Mouse (Mus musculus) hindbrain, embryonic 15.5 days (tissue): ENCODE results near the gene Hba-x. TPM values are rescaled to one million over a fixed set of nuclear protein-coding genes. Genes with fewer than 3 reads are reported as not detected.

ENCODE experiments used
- ATAC-seq: fragments of 200-750 bp; cut with Nextera tagmentation; 2 replicates; pipeline ENCODE4 v1.8.0; 2017; ENCODE audit warnings: low read depth, moderate number of reproducible peaks, moderate TSS enrichment; ENCODE audit not compliant: low FRiP score
- H3K27ac ChIP-seq: fragments of 300-500 bp; sonication (generic); replicated peaks from 2 replicates; pipeline ENCODE4 v1.5.1; 2015; ENCODE audit warnings: mild to moderate bottlenecking, inconsistent platforms
- H3K27me3 ChIP-seq: fragments of 300-500 bp; sonication (generic); 2 replicates; pipeline ENCODE4 v1.6.1; 2015; ENCODE audit warnings: control low read depth, inconsistent platforms
- H3K36me3 ChIP-seq: fragments of 300-500 bp; sonication (generic); 2 replicates; pipeline ENCODE4 v1.6.1; 2015; ENCODE audit warnings: control low read depth, inconsistent platforms
- H3K4me1 ChIP-seq: fragments of 300-500 bp; sonication (generic); replicated peaks from 2 replicates; pipeline ENCODE4 v1.6.1; 2015; ENCODE audit warnings: control low read depth, inconsistent platforms
- H3K4me2 ChIP-seq: fragments of 300-500 bp; sonication (generic); 2 replicates; pipeline ENCODE4 v1.6.1; 2015; ENCODE audit warnings: moderate library complexity, mild to moderate bottlenecking, inconsistent platforms
- H3K4me3 ChIP-seq: fragments of 300-500 bp; sonication (generic); 2 replicates; pipeline ENCODE4 v1.5.1; 2015; ENCODE audit warnings: mild to moderate bottlenecking, inconsistent platforms
- H3K9ac ChIP-seq: fragments of 300-500 bp; sonication (generic); 2 replicates; pipeline ENCODE4 v1.6.1; 2015; ENCODE audit warnings: inconsistent platforms
- H3K9me3 ChIP-seq: fragments of 300-500 bp; sonication (generic); 2 replicates; pipeline ENCODE4 v1.6.1; 2016; ENCODE audit warnings: control low read depth, inconsistent platforms
- WGBS: fragments of 180-500 bp; shearing (Covaris S2); methylation state at CpG from one replicate; pipeline ENCODE4 v1.1.7; 2015; 5-methylcytosine and 5-hydroxymethylcytosine counted together
- polyA plus RNA-seq: library from polyadenylated mRNA; unstranded; fragments of >200 nt; fragmentation: Nextera tagmentation; extraction: Ambion mirVana; gene quantifications from 2 replicates; pipeline ENCODE4 v1.2.1, GENCODE M21; 2015

Gene Hba-x
- polyA plus RNA-seq = 31.5 and 46.1 TPM in 2 replicates

DNA sequence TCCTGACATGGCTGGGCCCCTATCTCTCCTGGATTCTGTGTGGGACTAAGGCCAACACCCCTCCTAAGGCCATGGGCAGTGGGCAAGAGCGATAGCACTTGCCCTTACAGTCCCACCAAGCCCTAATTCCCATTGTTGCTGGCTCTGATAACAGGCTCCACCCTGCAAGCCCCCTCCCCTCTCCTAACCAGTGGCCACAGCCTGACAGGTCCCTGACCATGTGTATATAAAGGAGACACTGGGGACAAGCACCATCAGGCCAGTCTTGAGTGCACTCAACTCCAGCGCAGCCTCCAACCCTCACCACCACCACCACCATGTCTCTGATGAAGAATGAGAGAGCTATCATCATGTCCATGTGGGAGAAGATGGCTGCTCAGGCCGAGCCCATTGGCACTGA, at the start of gene Hba-x:
Gene Hba-x (plus strand): TSS at position 54 of the 400 bp plus-strand sequence.
- 79% methylated on average over 3 of the region's 3 CpGs for WGBS
- H3K4me1 ChIP-seq = no peaks in the 10 kb centered on the region
- no peak for ATAC-seq
- H3K4me2 ChIP-seq = no peak within 1 kb of the TSS
- no peaks in the 10 kb centered on the region for H3K27me3 ChIP-seq
- no peak within 1 kb of the TSS for H3K9ac ChIP-seq
- no peaks in the 10 kb centered on the region for H3K9me3 ChIP-seq
- no peaks in the 10 kb centered on the region for H3K36me3 ChIP-seq
- no peak within 1 kb of the TSS for H3K27ac ChIP-seq
- no peak within 1 kb of the TSS for H3K4me3 ChIP-seq

DNA sequence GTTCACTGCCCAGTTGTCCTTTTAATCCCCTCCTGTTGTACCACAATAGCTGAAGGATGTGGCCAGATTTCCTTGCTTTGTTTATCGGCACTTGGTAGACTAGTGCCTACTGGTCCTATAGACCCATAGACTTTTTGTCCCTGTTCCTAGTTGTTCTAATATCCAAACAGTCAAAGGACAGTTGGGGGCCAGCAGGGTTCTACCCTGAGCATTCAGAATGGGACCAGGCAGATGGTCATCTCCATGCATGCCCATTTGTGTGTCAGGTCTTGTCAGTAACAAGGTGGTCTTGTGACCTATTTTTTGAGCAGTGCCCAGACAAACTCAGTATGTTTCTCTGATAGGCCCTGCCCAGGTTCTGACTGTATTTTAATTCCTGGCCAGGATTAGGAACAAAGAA, 49.2 kb upstream of the Hba-x start:
- peak overlapping the region; percentile 83 for H3K4me2 ChIP-seq
- 32% methylated on average over 1 of the region's 1 CpGs for WGBS
- H3K36me3 ChIP-seq = peaks cover 16% of the 10 kb centered on the region
- H3K9me3 ChIP-seq = no peaks in the 10 kb centered on the region
- ATAC-seq = no peak
- peak overlapping the region; percentile 82 for H3K9ac ChIP-seq
- peaks cover 19% of the 10 kb centered on the region; the same call in 1 of the 2 replicates for H3K27me3 ChIP-seq
- H3K4me3 ChIP-seq = peak overlapping the region; percentile 67
- H3K4me1 ChIP-seq = peaks cover 52% of the 10 kb centered on the region
- H3K27ac ChIP-seq = peak overlapping the region; percentile 84

DNA sequence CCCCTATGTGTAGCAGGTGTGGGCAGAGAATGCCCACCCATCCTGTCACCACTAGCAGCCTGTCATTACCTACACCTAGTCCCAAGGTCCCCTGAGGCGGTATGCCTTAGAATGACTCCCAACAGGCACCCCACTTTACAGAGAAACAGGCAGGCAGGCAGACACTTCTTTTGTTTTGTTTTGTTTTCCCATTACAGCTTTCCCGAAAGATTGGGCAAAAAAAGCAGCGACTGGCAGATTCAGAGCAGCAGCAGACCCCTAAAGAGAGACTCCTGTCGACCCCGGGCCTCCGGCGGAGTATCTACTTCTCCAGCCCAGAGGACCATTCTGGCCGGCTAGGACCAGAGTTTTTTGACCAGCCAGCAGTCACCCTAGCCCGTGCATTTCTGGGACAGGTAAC, 48.6 kb upstream of the Hba-x start:
- Histone ChIP-seq H3K9me3 (no peaks in the 10 kb centered on the region), H3K4me1 (peaks cover 46% of the 10 kb centered on the region), H3K27ac (peak overlapping the region; percentile 84; the same call in 1 of the 2 replicates), H3K9ac (0 out of 2 replicates have a peak overlapping the region, but pooled peaks have one; percentile 82), H3K4me2 (peak overlapping the region; percentile 83), H3K36me3 (peaks cover 20% of the 10 kb centered on the region), H3K4me3 (peak overlapping the region; percentile 67; the same call in 1 of the 2 replicates), H3K27me3 (peaks cover 19% of the 10 kb centered on the region; the same call in 1 of the 2 replicates)
- WGBS = 86% methylated on average over 9 of the region's 9 CpGs
- no peak for ATAC-seq

DNA sequence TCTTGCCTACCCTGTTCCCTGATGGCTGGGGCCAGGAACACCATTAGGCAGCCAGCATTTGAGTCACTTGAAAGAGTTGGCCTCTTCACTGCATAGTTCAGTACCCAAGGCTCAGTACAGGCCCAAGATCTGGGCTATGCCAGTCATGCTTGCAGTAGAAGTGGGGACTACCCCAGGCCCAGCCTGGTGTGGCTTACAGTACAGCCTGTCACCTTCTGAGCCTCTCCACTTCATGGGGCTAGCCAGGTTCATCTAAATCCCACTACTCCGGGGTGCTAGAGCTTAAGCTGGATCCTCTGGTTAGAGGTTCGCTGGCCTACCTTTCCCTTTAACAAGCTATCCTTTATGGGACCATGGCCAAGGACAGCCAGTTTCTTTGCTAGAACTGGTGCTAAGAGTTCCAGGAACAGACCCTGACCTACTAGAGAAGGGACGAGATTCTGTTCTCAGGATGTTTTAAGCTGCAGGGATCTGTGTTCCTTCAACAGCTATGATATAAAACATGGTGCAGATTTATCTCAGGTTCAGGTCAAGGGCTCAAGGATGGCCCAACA, 47.8 kb upstream of the Hba-x start:
- peaks cover 41% of the 10 kb centered on the region for H3K4me1 ChIP-seq
- H3K36me3 ChIP-seq = peaks cover 22% of the 10 kb centered on the region
- H3K9ac ChIP-seq = no peak overlapping the region
- ATAC-seq = no peak
- H3K27me3 ChIP-seq = peaks cover 11% of the 10 kb centered on the region; the same call in 1 of the 2 replicates
- H3K27ac ChIP-seq = no peak overlapping the region
- no peak overlapping the region for H3K4me3 ChIP-seq
- no peak overlapping the region for H3K4me2 ChIP-seq
- WGBS = 94% methylated on average over 3 of the region's 3 CpGs
- H3K9me3 ChIP-seq = no peaks in the 10 kb centered on the region

DNA sequence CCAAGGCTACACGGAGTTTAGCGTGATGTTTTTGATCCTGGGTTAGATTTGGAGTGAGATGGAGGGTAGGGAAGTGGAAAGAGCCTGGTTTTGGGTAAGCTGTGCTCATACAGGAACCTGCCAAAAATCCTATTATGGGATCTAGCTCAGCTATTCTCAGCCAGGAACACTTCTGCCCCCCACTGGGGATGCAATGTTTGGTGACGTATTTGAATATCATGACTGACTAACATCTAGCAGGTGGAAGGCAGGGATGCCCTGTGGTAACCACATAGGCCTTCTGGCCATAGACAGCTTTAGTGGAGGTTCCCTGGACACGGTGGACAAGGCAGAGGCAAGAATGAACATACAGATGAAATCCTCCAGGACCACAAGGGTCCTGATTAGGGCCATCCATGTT, 46.0 kb upstream of the Hba-x start:
- H3K4me3 ChIP-seq = no peak overlapping the region
- H3K27ac ChIP-seq = no peak overlapping the region
- no peaks in the 10 kb centered on the region for H3K9me3 ChIP-seq
- no peak overlapping the region for H3K9ac ChIP-seq
- H3K4me1 ChIP-seq = peaks cover 46% of the 10 kb centered on the region
- H3K27me3 ChIP-seq = no peaks in the 10 kb centered on the region
- H3K4me2 ChIP-seq = no peak overlapping the region
- peaks cover 24% of the 10 kb centered on the region for H3K36me3 ChIP-seq
- no peak for ATAC-seq
- WGBS = 81% methylated on average over 4 of the region's 4 CpGs

DNA sequence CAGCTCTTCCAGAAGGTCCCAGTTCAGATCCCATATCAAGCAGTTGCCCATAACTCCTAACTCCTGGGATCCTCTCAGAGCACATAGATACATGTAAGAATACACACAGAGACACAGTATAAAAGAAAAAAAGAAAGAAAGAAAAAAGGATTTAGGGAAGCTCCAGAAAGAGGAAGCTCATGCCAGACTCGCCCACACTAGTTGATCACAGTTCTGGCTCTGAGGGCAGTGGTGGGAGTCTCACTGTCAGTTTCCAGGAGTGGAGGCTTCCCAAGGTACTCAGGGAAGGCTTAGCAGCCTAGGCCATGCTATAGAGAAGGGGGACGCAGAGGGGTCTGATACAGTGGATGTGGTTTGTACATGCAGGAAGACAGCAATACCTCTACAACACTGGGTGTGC, 45.1 kb upstream of the Hba-x start:
- peaks cover 46% of the 10 kb centered on the region for H3K4me1 ChIP-seq
- ATAC-seq = no peak
- H3K4me3 ChIP-seq = no peak overlapping the region
- peaks cover 24% of the 10 kb centered on the region for H3K36me3 ChIP-seq
- H3K9ac ChIP-seq = no peak overlapping the region
- H3K4me2 ChIP-seq = no peak overlapping the region
- WGBS = 94% methylated on average over 2 of the region's 2 CpGs
- H3K27me3 ChIP-seq = no peaks in the 10 kb centered on the region
- no peak overlapping the region for H3K27ac ChIP-seq
- no peaks in the 10 kb centered on the region for H3K9me3 ChIP-seq

DNA sequence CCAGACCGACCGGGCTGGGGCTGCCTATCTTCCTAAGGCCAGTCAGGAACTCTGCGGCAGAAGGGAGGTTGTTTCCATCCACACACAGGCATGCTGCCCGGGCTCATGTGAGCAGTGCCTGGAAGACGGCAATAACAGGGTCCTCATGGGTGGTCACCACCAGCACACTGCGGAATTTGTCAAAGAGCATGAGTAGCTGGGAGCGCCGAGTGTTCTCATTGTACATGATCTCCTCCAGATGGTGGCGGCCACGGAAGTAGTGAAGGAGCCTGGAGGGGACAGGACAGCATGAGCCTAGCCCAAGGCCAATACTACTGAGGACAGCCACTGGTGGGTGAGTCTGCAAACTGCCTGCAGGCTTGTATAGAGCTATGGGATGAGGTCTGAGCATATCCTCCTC, 43.4 kb upstream of the Hba-x start:
- Histone ChIP-seq H3K36me3 (peaks cover 24% of the 10 kb centered on the region), H3K4me2 (no peak overlapping the region), H3K27ac (no peak overlapping the region), H3K9ac (no peak overlapping the region), H3K4me1 (peaks cover 46% of the 10 kb centered on the region), H3K9me3 (no peaks in the 10 kb centered on the region), H3K4me3 (no peak overlapping the region), H3K27me3 (no peaks in the 10 kb centered on the region)
- WGBS = 74% methylated on average over 10 of the region's 10 CpGs
- ATAC-seq = peak; percentile 16; the same call in 1 of the 2 replicates

DNA sequence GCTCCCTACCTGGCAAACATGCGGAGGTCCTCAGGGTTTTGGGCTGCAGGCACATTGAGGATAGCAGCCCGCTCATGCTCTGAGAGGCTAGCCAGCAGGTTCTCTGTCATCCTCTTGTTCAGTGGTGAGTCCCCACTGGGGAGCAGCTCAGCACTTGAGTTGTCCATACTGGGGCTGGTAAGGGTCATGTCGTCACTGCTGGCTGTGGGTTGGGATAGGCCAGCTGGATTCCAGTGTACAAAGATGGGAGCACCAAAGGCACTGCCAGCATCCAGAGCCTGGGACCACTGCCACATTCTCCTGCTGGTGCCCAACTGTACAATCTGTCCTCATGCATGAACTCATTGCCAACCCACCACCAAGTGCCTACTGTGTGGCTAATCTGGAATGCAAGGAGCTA, 42.3 kb upstream of the Hba-x start:
- peaks cover 21% of the 10 kb centered on the region for H3K36me3 ChIP-seq
- no peak overlapping the region for H3K27ac ChIP-seq
- H3K9me3 ChIP-seq = no peaks in the 10 kb centered on the region
- peaks cover 48% of the 10 kb centered on the region for H3K4me1 ChIP-seq
- WGBS = 82% methylated on average over 3 of the region's 3 CpGs
- 0 out of 2 replicates have a peak, but pooled peaks have one; percentile 10 for ATAC-seq
- no peaks in the 10 kb centered on the region for H3K27me3 ChIP-seq
- H3K9ac ChIP-seq = no peak overlapping the region
- H3K4me3 ChIP-seq = no peak overlapping the region
- H3K4me2 ChIP-seq = no peak overlapping the region

DNA sequence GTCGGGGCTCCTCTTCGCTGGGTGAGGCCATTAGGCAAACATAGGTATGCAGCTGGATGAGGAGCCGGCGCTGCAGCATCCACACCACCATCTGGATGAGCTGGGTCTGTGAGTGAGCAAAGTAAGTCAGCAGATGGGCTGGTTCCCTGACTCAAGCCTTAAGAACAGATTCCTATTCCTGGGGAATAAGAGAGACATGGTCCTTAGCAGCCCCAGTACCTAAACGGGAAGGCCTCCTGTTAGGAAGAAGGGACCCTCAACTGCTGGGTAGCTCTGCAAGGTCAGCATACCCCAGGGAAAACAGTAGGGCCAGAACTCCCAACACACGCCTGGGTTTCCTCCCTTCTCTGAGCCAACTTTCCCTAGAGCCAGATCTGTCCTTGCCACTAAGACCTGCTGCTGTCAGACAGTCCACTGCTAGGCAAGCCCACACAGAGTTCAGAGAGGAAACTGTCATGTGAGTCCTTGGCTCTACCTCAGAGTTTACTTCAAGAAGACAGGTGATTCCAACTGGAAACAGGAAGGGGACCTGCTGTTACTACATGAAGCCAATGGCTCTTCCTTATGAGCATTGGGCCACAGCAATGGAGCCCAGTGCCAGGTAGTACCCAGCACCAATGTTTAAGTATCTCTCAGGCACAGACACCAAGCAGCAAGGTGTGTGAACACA, 41.2 kb upstream of the Hba-x start:
- H3K9ac ChIP-seq = no peak overlapping the region
- ATAC-seq = no peak
- peaks cover 48% of the 10 kb centered on the region for H3K4me1 ChIP-seq
- no peaks in the 10 kb centered on the region for H3K9me3 ChIP-seq
- no peaks in the 10 kb centered on the region for H3K27me3 ChIP-seq
- H3K27ac ChIP-seq = peak overlapping the region; percentile 78
- H3K4me3 ChIP-seq = no peak overlapping the region
- peaks cover 17% of the 10 kb centered on the region for H3K36me3 ChIP-seq
- 84% methylated on average over 6 of the region's 6 CpGs for WGBS
- no peak overlapping the region for H3K4me2 ChIP-seq

DNA sequence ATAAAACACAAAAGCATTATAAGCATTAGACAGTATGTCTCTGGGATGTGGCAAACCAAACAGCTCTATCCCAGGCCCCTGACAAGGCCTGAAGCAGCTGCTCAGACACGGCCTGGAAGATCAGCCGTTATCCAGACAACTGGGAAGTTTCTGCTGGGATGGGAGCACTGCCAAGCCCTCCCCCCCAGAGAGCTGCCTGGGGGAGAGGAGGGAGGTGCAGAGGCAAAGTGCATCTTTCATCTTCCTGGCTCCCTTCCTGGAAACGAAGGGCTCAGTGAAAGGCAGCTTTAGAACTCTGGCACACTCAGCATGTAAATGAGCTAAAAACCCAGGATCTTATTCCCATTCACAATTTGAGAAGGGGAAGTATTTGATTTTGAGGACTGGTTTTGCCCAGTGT, 40.6 kb upstream of the Hba-x start:
- peaks cover 15% of the 10 kb centered on the region for H3K36me3 ChIP-seq
- WGBS = 24% methylated on average over 3 of the region's 3 CpGs
- peak; percentile 57; the same call in 1 of the 2 replicates for ATAC-seq

DNA sequence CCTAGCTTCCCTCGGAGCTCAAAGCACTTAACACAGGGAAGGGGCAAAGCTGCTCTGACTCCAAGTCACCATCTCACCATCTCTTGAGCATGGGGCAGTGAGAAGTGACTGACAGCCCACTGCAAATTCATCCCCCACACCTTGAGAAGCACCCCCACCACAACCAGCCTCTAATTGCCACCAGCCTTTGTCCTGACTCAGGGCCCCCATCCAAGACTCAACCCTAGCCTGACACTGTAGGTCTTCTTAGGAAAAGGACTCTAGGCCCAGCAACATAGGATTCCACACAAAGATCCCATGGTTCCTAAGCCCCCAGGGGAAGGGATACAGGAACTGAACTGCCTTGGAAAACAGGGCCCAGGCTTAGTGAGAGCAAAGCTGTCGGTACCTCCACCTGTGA, 40.1 kb upstream of the Hba-x start:
- H3K9ac ChIP-seq = no peak overlapping the region
- H3K27me3 ChIP-seq = no peaks in the 10 kb centered on the region
- no peaks in the 10 kb centered on the region for H3K9me3 ChIP-seq
- H3K4me3 ChIP-seq = no peak overlapping the region
- H3K27ac ChIP-seq = peak overlapping the region; percentile 78
- H3K4me2 ChIP-seq = no peak overlapping the region
- 45% methylated on average over 2 of the region's 2 CpGs for WGBS
- 0 out of 2 replicates have a peak, but pooled peaks have one; percentile 9 for ATAC-seq
- peaks cover 48% of the 10 kb centered on the region for H3K4me1 ChIP-seq
- H3K36me3 ChIP-seq = peaks cover 19% of the 10 kb centered on the region

More for the DNA sequence above, 40.6 kb upstream of the Hba-x start:
- H3K27ac ChIP-seq = peak overlapping the region; percentile 78
- peaks cover 48% of the 10 kb centered on the region for H3K4me1 ChIP-seq
- H3K4me2 ChIP-seq = no peak overlapping the region
- no peak overlapping the region for H3K9ac ChIP-seq
- no peak overlapping the region for H3K4me3 ChIP-seq
- no peaks in the 10 kb centered on the region for H3K27me3 ChIP-seq
- H3K9me3 ChIP-seq = no peaks in the 10 kb centered on the region

DNA sequence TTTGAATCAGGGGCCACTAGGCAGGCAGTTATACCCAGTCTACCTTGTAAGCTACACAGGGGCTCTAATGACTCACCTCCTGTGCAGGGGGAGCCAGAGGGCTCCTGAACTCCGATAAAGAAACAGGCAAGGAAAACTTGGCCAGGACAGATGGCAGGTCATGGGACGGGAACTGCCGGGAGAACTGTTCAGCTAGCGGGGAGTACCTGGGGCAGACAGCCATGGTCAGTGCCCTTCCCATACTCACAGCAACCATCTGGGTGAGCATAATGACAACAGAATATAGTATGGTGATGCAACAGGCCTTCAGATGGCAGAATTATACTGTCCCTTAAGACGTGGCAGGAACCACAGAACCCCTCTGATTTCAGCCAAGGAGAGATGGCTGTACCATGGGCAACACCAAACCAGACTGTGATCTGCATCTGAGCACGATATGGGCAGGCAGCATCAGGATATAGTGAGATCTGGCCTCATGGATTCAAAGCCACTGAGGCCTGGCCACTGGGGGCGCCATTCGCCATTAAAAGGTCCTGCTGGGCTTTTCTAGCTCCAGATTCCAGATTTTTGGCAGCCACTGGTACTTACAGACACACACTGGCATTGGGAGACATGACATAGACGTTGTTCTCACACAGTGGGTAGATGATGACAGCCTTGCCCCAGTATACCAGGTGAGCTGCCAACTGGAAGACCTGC, 39.3 kb upstream of the Hba-x start:
- no peak overlapping the region for H3K4me2 ChIP-seq
- WGBS = 53% methylated on average over 9 of the region's 9 CpGs
- H3K27me3 ChIP-seq = no peaks in the 10 kb centered on the region
- H3K36me3 ChIP-seq = peaks cover 16% of the 10 kb centered on the region
- no peaks in the 10 kb centered on the region for H3K9me3 ChIP-seq
- no peak for ATAC-seq
- peaks cover 48% of the 10 kb centered on the region for H3K4me1 ChIP-seq
- H3K4me3 ChIP-seq = no peak overlapping the region
- H3K27ac ChIP-seq = peak overlapping the region; percentile 78
- no peak overlapping the region for H3K9ac ChIP-seq
